ENCODE assay signal across 8 mouse cellular contexts in genomic region chr14:21824938-21825337, GRCm38 (mm10). TPM values are rescaled to one million over a fixed set of nuclear protein-coding genes. Genes with fewer than 3 reads are reported as not detected.
A peak's percentile ranks its signal among the peaks of the same experiment; 100 is the strongest.
DNase-seq lines count a peak whose midpoint lies in the region; ATAC-seq lines count a peak whose summit lies in the region.

TSS of gene Vdac2 (plus strand) at chr14:21825238.

- H3K9ac ChIP-seq in midbrain, embryonic 16.5 days (ENCODE audit: low read depth, low read length), result no peak within 1 kb of the TSS

- no peak within 1 kb of the TSS; the same call in 1 of the 2 replicates for H3K4me3 ChIP-seq in heart, embryonic 10.5 days
- H3K4me3 ChIP-seq in midbrain, embryonic 16.5 days (ENCODE audit: low read depth, low read length), result no peak within 1 kb of the TSS

- no peaks in the 10 kb centered on the region for H3K27me3 ChIP-seq in heart, embryonic 10.5 days (ENCODE audit: insufficient read depth, poor library complexity, severe bottlenecking)
- H3K27me3 ChIP-seq in midbrain, embryonic 16.5 days (ENCODE audit: control insufficient read depth, insufficient read depth, low read depth, low read length), result no peaks in the 10 kb centered on the region

- H3K4me1 ChIP-seq in heart, embryonic 10.5 days, result peaks cover 62% of the 10 kb centered on the region
- no peaks in the 10 kb centered on the region for H3K4me1 ChIP-seq in midbrain, embryonic 16.5 days (ENCODE audit: control insufficient read depth, insufficient read depth, low read length)

- H3K36me3 ChIP-seq in heart, embryonic 10.5 days, result no peaks in the 10 kb centered on the region
- no peaks in the 10 kb centered on the region for H3K36me3 ChIP-seq in midbrain, embryonic 16.5 days (ENCODE audit: control insufficient read depth, insufficient read depth, low read length)

- 86% methylated on average over 2 of the region's 2 CpGs for WGBS in heart, embryonic 10.5 days
- 94% methylated on average over 2 of the region's 2 CpGs for WGBS in midbrain, embryonic 16.5 days

- H3K4me2 ChIP-seq in midbrain, embryonic 16.5 days (ENCODE audit: low read length), result no peak within 1 kb of the TSS

- no peak for ATAC-seq in common myeloid progenitor, adult 5-6 weeks (replicated peaks; ENCODE audit: low read depth, poor library complexity, severe bottlenecking)
- no peak for ATAC-seq in midbrain, embryonic 16.5 days

- no peaks in the 10 kb centered on the region for H3K9me3 ChIP-seq in heart, embryonic 10.5 days
- no peaks in the 10 kb centered on the region for H3K9me3 ChIP-seq in midbrain, embryonic 16.5 days (replicated peaks; ENCODE audit: control insufficient read depth, low read length, poor library complexity, severe bottlenecking)

- no peak for DNase-seq in left cerebral cortex, adult 18-20 months (ENCODE audit: low spot score in 2 of 2)
- no peak for DNase-seq in left cerebral cortex, adult 9 months (ENCODE audit: low spot score in 2 of 2)
- no peak for DNase-seq in heart, embryonic 10.5 days (ENCODE audit: low spot score)
- DNase-seq in layer of hippocampus, postnatal 36 days, result no peak
- DNase-seq in c-Kit-positive CD71-positive TER-119-positive erythroid progenitor cells, embryonic 14.5 days (ENCODE audit: low spot score), result no peak
- no peak for DNase-seq in cerebellum, postnatal 25 days

- peak within 1 kb of the TSS; percentile 92 for H3K27ac ChIP-seq in heart, embryonic 10.5 days
- no peak within 1 kb of the TSS for H3K27ac ChIP-seq in midbrain, embryonic 16.5 days (ENCODE audit: low read length)

RNA-seq across cellular contexts. Expression of gene Vdac2, which starts in this region (rescaled TPM):
- 100 to 1,000 TPM; 228 to 254 TPM for total RNA-seq in left cerebral cortex, adult 18-20 months (2021)
- total RNA-seq in common myeloid progenitor, adult 5-6 weeks (2017), result 310 and 348 TPM in 2 replicates
- polyA plus RNA-seq in heart, embryonic 10.5 days (2016; fragmentation: Nextera tagmentation; extraction: Ambion mirVana), result 377 and 438 TPM in 2 replicates
- 100 to 1,000 TPM; 226 to 241 TPM for total RNA-seq in layer of hippocampus, postnatal 36 days (2021)
- 291 and 294 TPM in 2 replicates for polyA plus RNA-seq in midbrain, embryonic 16.5 days (2015; fragmentation: Nextera tagmentation; extraction: Ambion mirVana)
